Mouse (Mus musculus): ENCODE results near the gene Atad2b.

DNA sequence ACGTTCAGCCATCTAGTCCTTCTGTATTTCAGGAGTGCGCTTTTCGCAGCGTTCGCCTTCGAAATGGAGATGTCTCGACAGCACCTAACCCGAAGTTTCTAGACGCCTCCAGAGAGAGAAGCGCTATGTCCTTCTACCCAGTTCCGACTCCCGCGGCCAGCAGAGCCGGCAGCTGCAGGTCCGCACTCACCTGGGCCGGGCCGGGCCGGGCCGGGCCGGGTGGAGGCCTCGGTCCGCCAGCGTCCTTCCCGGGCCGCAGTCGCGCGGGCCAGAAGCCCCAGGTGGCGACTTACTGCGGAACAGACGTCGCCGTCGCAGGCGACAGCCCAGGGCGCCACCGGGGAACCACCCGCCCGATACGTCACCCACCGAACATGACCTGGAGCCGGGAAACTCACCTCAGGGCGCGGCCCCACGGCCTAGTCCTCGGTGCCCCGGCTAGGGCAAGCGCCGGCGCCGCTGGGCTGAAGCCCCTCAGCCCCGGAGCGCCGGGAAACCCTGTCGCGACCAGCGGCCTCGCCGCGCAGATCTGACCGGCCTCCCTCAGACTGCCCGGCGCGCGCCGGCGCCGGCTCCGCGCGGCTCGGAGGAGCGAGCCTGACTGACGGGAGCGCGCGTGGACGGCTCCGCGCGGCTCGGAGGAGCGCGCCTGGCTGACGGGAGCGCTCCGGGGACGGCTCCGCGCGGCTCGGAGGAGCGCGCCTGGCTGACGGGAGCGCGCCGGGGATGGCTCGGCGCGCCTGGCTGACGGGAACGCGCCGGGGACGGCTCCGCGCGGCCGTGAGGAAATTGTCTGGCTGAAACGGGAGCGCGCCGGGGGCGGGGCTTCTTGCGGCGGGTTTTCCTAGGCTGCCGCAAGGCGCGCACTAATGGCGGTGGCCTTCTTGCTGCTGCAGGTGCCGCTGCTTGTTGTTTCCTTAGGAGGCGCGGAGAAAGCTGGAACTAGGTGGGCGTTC, 9.9 kb upstream of the Atad2b start, which contains the start of gene Ubxn2a:
- no peak for TF ChIP-seq CTCF (conservative IDR thresholded peaks at IDR 0.05; ENCODE audit: low read length)
- TF ChIP-seq NANOG (IDR thresholded peaks at IDR 0.05; ENCODE audit: borderline replicate concordance, low read length) = no peak
